Mouse (Mus musculus) retina, adult 2 months (tissue): ENCODE results near the gene Gtsf1l.

Experiments used
- DNase-seq: peaks from one replicate; pipeline ENCODE4 v3.0.0-alpha.2; 2012; ENCODE audit warnings: low read depth, low spot score

The Gtsf1l gene

GRCm38 (mm10) chr2:163052101-163052500, 35.6 kb downstream of the Gtsf1l start:
- DNase-seq = no peak

- DNase-seq = no peak
Measured at GRCm38 (mm10) chr2:163051691-163052090, 36.0 kb downstream of the Gtsf1l start.

DNA sequence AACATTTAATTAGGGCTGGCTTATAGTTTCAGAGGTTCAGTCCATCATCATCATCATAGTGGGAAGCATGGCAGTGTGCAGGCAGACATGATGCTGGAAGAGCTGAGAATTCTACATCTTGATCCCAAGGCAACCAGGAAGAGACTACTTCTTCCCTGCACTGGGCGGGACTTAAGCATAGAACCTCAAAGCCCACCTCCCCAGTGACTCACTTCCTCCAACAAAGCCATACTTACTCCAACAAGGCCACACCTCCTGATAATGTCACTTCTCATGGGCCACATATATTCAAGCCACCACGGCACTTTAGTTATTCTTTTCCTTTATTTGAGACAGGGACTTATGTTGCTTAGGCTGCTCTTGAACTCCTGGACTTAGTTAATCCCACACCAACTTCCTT, 38.5 kb downstream of the Gtsf1l start:
- DNase-seq = no peak

DNA sequence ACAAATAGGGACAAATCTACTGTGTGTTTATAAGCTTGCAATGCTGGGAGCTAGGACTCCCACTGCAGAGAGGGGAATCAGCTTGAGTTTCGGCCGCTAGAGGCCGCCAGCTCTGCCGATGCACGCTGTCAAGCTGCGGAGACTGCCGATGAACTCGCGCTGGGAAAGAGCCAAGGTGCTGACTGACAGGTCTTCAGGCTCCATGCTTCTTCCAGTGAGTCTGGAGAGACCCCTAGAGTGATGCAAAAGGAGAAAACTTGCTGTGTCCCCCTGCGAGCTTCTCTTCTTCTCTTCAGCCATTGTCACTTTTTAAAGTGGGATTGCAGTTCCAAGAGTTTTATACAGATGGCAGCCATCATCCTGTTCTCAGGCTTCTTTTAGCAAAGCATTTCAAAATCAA, 39.5 kb downstream of the Gtsf1l start:
- peak; percentile 29 for DNase-seq

GRCm38 (mm10) chr2:163039940-163040339, 47.7 kb downstream of the Gtsf1l start:
- no peak for DNase-seq
